Mouse (Mus musculus) CH12.LX (cell line): Measurements from ENCODE around the gene Dpf1.

Experiments
- CTCF ChIP-seq, 2 experiments: IDR thresholded peaks in 1 of 2; conservative IDR thresholded peaks in 1 of 2; 2 replicates each; pipeline ENCODE4 v1.5.1; 2011 to 2012; ENCODE audit warnings: low read depth in 2 of 2, low read length in 2 of 2, improper control_type of control experiment in 1 of 2, inconsistent platforms in 1 of 2, mild to moderate bottlenecking in 1 of 2, moderate library complexity in 1 of 2
- HCFC1 ChIP-seq: IDR thresholded peaks from 2 replicates; pipeline ENCODE4 v1.6.1; 2012; ENCODE audit warnings: low read depth, mild to moderate bottlenecking, inconsistent platforms, low read length, improper control_type of control experiment
- MAZ ChIP-seq: IDR thresholded peaks from 2 replicates; pipeline ENCODE4 v1.6.1; 2012; ENCODE audit warnings: low read depth, mild to moderate bottlenecking, inconsistent platforms, low read length, improper control_type of control experiment, moderate library complexity
- MYC ChIP-seq: IDR thresholded peaks from 2 replicates; pipeline ENCODE4 v1.6.1; 2011; ENCODE audit warnings: low read depth, mild to moderate bottlenecking, improper control_type of control experiment, low read length
- POLR2AphosphoS2 ChIP-seq: IDR thresholded peaks from 2 replicates; pipeline ENCODE4 v1.6.1; 2011; ENCODE audit warnings: low read depth, low read length, improper control_type of control experiment
- USF1 ChIP-seq: IDR thresholded peaks from 2 replicates; pipeline ENCODE4 v1.6.1; 2014; ENCODE audit warnings: low read depth, mild to moderate bottlenecking, inconsistent platforms, low read length, improper control_type of control experiment

- TF ChIP-seq POLR2AphosphoS2 = no peak
- no peak for TF ChIP-seq MAZ
- TF ChIP-seq USF1 = no peak
- no peak for TF ChIP-seq CTCF (conservative IDR thresholded peaks at IDR 0.05 in 1 of 2, IDR thresholded peaks at IDR 0.05 in 1 of 2; ENCODE audit: low read depth in 2 of 2, low read length in 2 of 2)
- TF ChIP-seq MYC = no peak
- TF ChIP-seq HCFC1 = no peak
Measured at GRCm38 (mm10) chr7:29259781-29260730, 43.7 kb upstream of the Dpf1 start.
